Mouse (Mus musculus) heart, adult 2 months (tissue): ENCODE measurements around the gene Tspan5.

Experiments used
- CTCF ChIP-seq: fragments of 200-600 bp; IDR thresholded peaks from 2 replicates; pipeline ENCODE4 v1.8.1; 2022; ENCODE audit warnings: antibody characterized with exemption, mild to moderate bottlenecking, moderate library complexity
- EP300 ChIP-seq: fragments of 200-500 bp; IDR thresholded peaks from 2 replicates; pipeline ENCODE4 v1.6.1; 2011; ENCODE audit warnings: low read depth, low read length, control low read depth; ENCODE audit not compliant: insufficient read depth
- POLR2A ChIP-seq: fragments of 200-500 bp; IDR thresholded peaks from 2 replicates; pipeline ENCODE4 v1.6.1; 2011; ENCODE audit warnings: mild to moderate bottlenecking, low read depth, low read length, control low read depth; ENCODE audit not compliant: insufficient read depth

DNA sequence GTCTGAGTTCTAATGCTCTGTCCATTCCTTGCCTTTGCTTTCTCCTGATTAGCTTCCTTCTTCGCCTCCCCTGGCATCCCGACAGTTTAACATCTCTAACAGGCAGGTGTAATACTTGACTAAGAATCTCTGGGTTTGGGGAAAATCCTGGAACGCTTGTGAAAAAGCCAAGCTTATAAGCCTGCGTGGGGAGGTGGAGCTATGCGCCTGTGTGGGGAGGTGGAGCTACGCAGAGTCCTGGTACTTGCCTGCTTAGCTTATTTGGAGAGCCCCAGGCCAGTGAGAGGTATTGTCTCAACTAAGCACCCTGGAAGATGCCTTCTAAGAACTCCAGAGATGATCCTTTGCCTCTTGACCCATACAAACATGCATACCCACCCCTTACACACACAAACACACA lies 95.7 kb downstream of the Tspan5 start:
- TF ChIP-seq POLR2A (no peak), CTCF (no peak), EP300 (no peak)
